Mouse (Mus musculus): ENCODE results near the gene Vmac. TPM values are rescaled to one million over a fixed set of nuclear protein-coding genes. Genes with fewer than 3 reads are reported as not detected.

Vmac gene
- 24.4 and 27.4 TPM in 2 replicates for polyA plus RNA-seq (2015; fragmentation: Nextera tagmentation; extraction: Ambion mirVana)

DNA sequence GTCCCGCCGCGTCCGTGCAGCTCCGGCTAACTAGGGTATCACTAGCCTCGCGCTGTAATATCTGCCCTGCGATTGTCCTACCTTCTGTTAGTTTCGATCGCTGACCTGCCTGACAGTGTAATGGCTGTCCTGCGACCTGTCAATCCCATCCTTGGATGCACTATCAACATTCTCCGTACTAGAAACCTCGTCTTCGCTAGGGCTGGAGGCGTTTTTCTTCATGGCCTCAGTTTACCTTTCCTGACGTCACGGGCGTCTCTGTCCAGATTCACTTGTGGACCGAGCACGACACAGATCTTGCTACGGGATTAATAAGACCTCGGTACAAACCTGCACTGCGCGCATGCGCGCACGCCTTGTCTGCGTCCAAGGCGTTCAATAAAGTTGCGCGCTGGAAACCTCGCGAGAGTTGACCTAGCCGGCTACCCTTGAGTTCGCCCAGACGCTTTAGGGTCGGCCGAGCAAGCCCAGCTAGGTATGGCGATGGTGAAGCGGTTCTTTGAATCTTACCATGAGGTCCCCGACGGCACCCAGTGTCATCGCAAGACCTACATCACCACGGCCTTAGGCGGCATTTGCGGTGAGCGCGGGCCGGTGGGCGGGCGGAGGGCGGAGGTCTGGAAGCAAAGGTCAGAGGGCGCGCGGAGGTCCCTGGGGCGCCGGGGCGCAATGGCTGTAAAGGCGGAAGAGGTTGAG lies at the start of gene Vmac, which contains the start of gene Ndufa11:
Vmac (minus strand) TSS at position 660 of the 696 bp plus-strand sequence.
Ndufa11 (plus strand) TSS at position 405 of the 696 bp plus-strand sequence.
- ATAC-seq (replicated peaks; ENCODE audit: low FRiP score, low read depth) (peak; percentile 75), DNase-seq (ENCODE audit: low spot score) (peak; percentile 97)

GRCm38 (mm10) chr17:56766631-56767405 lies 49.0 kb upstream of the Vmac start:
- ATAC-seq (replicated peaks; ENCODE audit: low FRiP score, low read depth): no peak
- Histone ChIP-seq H3K4me2 (ENCODE audit: low read length) (no peak overlapping the region), H3K9ac (ENCODE audit: low read depth, low read length) (no peak overlapping the region), H3K9me3 (replicated peaks; ENCODE audit: low read length) (no peaks in the 10 kb centered on the region), H3K36me3 (ENCODE audit: insufficient read depth, low read length) (peaks cover 27% of the 10 kb centered on the region), H3K4me3 (replicated peaks; ENCODE audit: low read depth, low read length) (no peak overlapping the region), H3K27ac (no peak overlapping the region), H3K27me3 (ENCODE audit: insufficient read depth, low read length) (no peaks in the 10 kb centered on the region), H3K4me1 (replicated peaks; ENCODE audit: insufficient read depth, low read length) (peaks cover 15% of the 10 kb centered on the region)
- WGBS: 96% methylated on average over 27 of the region's 27 CpGs
- DNase-seq (ENCODE audit: low spot score): no peak
- no peak for TF ChIP-seq CTCF (IDR thresholded peaks at IDR 0.05; ENCODE audit: low read depth)

More for the DNA sequence above, at the start of gene Vmac, which contains the start of gene Ndufa11:
- Histone ChIP-seq H3K27ac (peak within 1 kb of the TSS; percentile 82), H3K27me3 (ENCODE audit: insufficient read depth, low read length) (no peaks in the 10 kb centered on the region), H3K4me2 (ENCODE audit: low read length) (peak within 1 kb of the TSS; percentile 70), H3K4me3 (replicated peaks; ENCODE audit: low read depth, low read length) (peak within 1 kb of the TSS; percentile 77), H3K9ac (ENCODE audit: low read depth, low read length) (peak within 1 kb of the TSS; percentile 88), H3K9me3 (replicated peaks; ENCODE audit: low read length) (no peaks in the 10 kb centered on the region), H3K36me3 (ENCODE audit: insufficient read depth, low read length) (0 out of 2 replicates have a peak, but pooled peaks cover 12% of the 10 kb centered on the region), H3K4me1 (replicated peaks; ENCODE audit: insufficient read depth, low read length) (peaks cover 15% of the 10 kb centered on the region)
- WGBS: under 1% methylated on average over 59 of the region's 59 CpGs
- no peak for TF ChIP-seq CTCF (IDR thresholded peaks at IDR 0.05; ENCODE audit: low read depth)

- ATAC-seq (replicated peaks; ENCODE audit: low FRiP score, low read depth): no peak
- H3K9ac ChIP-seq (ENCODE audit: low read depth, low read length): peak overlapping the region; percentile 86
- 62% methylated on average over 12 of the region's 12 CpGs for WGBS
Observed at GRCm38 (mm10) chr17:56765431-56765830, 47.6 kb upstream of the Vmac start.

GRCm38 (mm10) chr17:56764474-56765354 lies 46.9 kb upstream of the Vmac start, which contains the start of gene Dus3l:
TSS of gene Dus3l (plus strand) at chr17:56764757.
- Histone ChIP-seq H3K27me3 (ENCODE audit: insufficient read depth, low read length) (no peaks in the 10 kb centered on the region), H3K4me3 (replicated peaks; ENCODE audit: low read depth, low read length) (peak within 1 kb of the TSS; percentile 81), H3K9me3 (replicated peaks; ENCODE audit: low read length) (no peaks in the 10 kb centered on the region), H3K4me1 (replicated peaks; ENCODE audit: insufficient read depth, low read length) (peaks cover 19% of the 10 kb centered on the region), H3K36me3 (ENCODE audit: insufficient read depth, low read length) (peaks cover 23% of the 10 kb centered on the region), H3K4me2 (ENCODE audit: low read length) (peak within 1 kb of the TSS; percentile 74), H3K9ac (ENCODE audit: low read depth, low read length) (peak within 1 kb of the TSS; percentile 86), H3K27ac (peak within 1 kb of the TSS; percentile 97)
- ATAC-seq (replicated peaks; ENCODE audit: low FRiP score, low read depth) (peak; percentile 79), DNase-seq (ENCODE audit: low spot score) (peak; percentile 97)
- no peak for TF ChIP-seq CTCF (IDR thresholded peaks at IDR 0.05; ENCODE audit: low read depth)
- WGBS: 1% methylated on average over 58 of the region's 58 CpGs

More at GRCm38 (mm10) chr17:56765431-56765830, 47.6 kb upstream of the Vmac start:
- Histone ChIP-seq H3K4me2 (ENCODE audit: low read length) (peak overlapping the region; percentile 74), H3K27ac (0 out of 2 replicates have a peak overlapping the region, but pooled peaks have one; percentile 97), H3K4me3 (replicated peaks; ENCODE audit: low read depth, low read length) (peak overlapping the region; percentile 81), H3K27me3 (ENCODE audit: insufficient read depth, low read length) (no peaks in the 10 kb centered on the region), H3K36me3 (ENCODE audit: insufficient read depth, low read length) (peaks cover 23% of the 10 kb centered on the region), H3K9me3 (replicated peaks; ENCODE audit: low read length) (no peaks in the 10 kb centered on the region), H3K4me1 (replicated peaks; ENCODE audit: insufficient read depth, low read length) (peaks cover 19% of the 10 kb centered on the region)
- no peak for DNase-seq (ENCODE audit: low spot score)
- no peak for TF ChIP-seq CTCF (IDR thresholded peaks at IDR 0.05; ENCODE audit: low read depth)

DNA sequence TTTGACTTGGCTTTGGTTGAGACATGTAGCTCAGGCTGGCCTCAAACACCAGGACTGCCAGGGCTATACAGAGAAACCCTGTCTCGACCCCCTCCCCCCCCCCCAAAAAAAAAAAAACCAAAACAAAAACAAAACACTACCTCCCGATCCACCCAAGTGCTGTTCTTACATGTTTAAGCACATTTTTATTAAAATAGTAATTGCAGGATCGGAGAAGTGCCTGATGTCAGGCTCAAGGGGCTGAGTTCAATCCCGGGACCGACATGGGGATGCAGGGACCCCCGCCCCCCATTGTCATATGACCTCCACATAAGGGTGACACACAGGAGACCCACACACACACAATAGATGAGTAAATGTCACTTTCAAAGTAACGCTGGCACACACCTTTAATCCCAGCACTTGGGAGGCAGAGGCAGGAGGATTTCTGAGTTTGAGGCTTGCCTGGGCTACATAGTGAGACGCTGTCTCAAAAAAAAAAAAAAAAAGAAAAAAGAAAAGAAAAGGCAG lies 46.0 kb upstream of the Vmac start:
- H3K4me2 ChIP-seq (ENCODE audit: low read length): peak overlapping the region; percentile 74
- peak overlapping the region; percentile 81; the same call in 1 of the 2 replicates for H3K4me3 ChIP-seq (replicated peaks; ENCODE audit: low read depth, low read length)
- peaks cover 19% of the 10 kb centered on the region for H3K4me1 ChIP-seq (replicated peaks; ENCODE audit: insufficient read depth, low read length)
- 75% methylated on average over 8 of the region's 8 CpGs for WGBS
- H3K9ac ChIP-seq (ENCODE audit: low read depth, low read length): no peak overlapping the region
- H3K9me3 ChIP-seq (replicated peaks; ENCODE audit: low read length): no peaks in the 10 kb centered on the region
- H3K36me3 ChIP-seq (ENCODE audit: insufficient read depth, low read length): peaks cover 16% of the 10 kb centered on the region
- DNase-seq (ENCODE audit: low spot score) (no peak), ATAC-seq (replicated peaks; ENCODE audit: low FRiP score, low read depth) (no peak)
- peak overlapping the region; percentile 97; the same call in 1 of the 2 replicates for H3K27ac ChIP-seq
- TF ChIP-seq CTCF (IDR thresholded peaks at IDR 0.05; ENCODE audit: low read depth): no peak
- no peaks in the 10 kb centered on the region for H3K27me3 ChIP-seq (ENCODE audit: insufficient read depth, low read length)

Measured in kidney, postnatal 0 days (tissue).